Mouse (Mus musculus): ENCODE measurements around the gene Tex2.
A peak's percentile ranks its signal among the peaks of the same experiment; 100 is the strongest.

GRCm38 (mm10) chr11:106486866-106487732 lies 126.1 kb downstream of the Tex2 start:
- TF ChIP-seq POLR2A (IDR thresholded peaks at IDR 0.05; ENCODE audit: low read depth, low read length), result no peak
- no peak for TF ChIP-seq MAFK (IDR thresholded peaks at IDR 0.05; ENCODE audit: insufficient replicate concordance, low read length)
- TF ChIP-seq CTCF (conservative IDR thresholded peaks at IDR 0.05 in 1 of 2, IDR thresholded peaks at IDR 0.05 in 1 of 2; ENCODE audit: low read depth in 2 of 2, low read length in 2 of 2), result no peak; a peak in 1 of 4 replicates
- TF ChIP-seq RCOR1 (conservative IDR thresholded peaks at IDR 0.05; ENCODE audit: low read depth, low read length), result no peak
- TF ChIP-seq NELFE (IDR thresholded peaks at IDR 0.05; ENCODE audit: low read depth, low read length), result no peak
- 0 out of 2 replicates have a peak, but pooled peaks have one; percentile 10 for TF ChIP-seq MAX (IDR thresholded peaks at IDR 0.05; ENCODE audit: low read length)
- no peak for TF ChIP-seq POLR2AphosphoS2 (IDR thresholded peaks at IDR 0.05; ENCODE audit: low read depth, low read length)
- no peak for TF ChIP-seq CHD2 (IDR thresholded peaks at IDR 0.05; ENCODE audit: low read length)
- TF ChIP-seq SMC3 (IDR thresholded peaks at IDR 0.05; ENCODE audit: low read depth, low read length), result no peak
- TF ChIP-seq IRF4 (IDR thresholded peaks at IDR 0.05; ENCODE audit: low read depth, low read length), result no peak; the same call in 1 of the 2 replicates
- TF ChIP-seq USF1 (IDR thresholded peaks at IDR 0.05; ENCODE audit: low read depth, low read length), result no peak

All from CH12.LX (cell line).